Mouse (Mus musculus) ES-CJ7 (cell line): ENCODE results near the gene Zfp292.
"Not testable (repeated sequence)": the region's sequence is repeated elsewhere in the genome, so short reads cannot be mapped to it uniquely, and the experiment has no call there.

Experiments used
- DNase-seq: peaks from one replicate; pipeline ENCODE4 v3.0.0; 2011; ENCODE audit warnings: low read depth, low spot score

The Zfp292 gene

DNA sequence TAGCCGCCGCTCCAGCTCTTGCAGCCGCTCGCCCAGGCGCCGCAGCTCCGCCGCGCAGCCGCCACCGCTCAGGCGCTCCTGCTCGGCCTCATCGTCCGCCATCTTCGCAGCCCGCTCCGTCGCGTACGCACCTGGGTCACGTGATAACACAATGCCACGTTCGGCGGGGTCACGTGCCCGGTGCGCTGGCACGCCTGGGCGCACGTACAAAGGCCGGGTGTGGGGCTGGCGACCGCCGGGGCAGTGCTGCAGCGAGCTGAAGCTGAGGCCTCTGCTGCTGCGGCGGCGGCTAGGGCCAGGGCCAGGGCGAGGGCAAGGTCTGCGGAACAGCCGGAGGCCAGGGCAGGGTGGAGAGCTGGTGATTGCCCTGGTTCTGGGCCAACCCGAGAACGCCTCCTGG, at the start of gene Zfp292:
Gene Zfp292, minus strand, starts transcription at position 143 of the 400 bp plus-strand sequence.
- DNase-seq: peak; percentile 94

DNA sequence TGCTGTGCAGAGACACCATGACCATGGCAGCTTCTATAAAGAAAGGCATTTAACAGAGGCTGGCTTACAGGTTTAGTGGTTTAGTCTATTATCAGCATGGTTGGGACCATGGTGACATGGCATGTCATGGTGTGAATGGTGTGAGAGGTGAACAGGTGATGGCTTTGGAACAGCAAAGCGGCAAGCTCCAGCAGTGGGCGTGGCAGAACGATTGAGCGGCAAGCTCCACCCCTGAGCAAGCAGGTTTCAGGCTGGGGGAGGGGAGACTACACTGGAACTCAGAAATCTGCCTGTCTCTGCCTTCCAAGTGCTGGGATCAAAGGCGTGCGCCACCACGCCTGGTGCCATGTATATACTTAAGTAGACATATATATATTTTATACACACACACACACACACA, 45.6 kb upstream of the Zfp292 start:
- peak; percentile 14 for DNase-seq

DNA sequence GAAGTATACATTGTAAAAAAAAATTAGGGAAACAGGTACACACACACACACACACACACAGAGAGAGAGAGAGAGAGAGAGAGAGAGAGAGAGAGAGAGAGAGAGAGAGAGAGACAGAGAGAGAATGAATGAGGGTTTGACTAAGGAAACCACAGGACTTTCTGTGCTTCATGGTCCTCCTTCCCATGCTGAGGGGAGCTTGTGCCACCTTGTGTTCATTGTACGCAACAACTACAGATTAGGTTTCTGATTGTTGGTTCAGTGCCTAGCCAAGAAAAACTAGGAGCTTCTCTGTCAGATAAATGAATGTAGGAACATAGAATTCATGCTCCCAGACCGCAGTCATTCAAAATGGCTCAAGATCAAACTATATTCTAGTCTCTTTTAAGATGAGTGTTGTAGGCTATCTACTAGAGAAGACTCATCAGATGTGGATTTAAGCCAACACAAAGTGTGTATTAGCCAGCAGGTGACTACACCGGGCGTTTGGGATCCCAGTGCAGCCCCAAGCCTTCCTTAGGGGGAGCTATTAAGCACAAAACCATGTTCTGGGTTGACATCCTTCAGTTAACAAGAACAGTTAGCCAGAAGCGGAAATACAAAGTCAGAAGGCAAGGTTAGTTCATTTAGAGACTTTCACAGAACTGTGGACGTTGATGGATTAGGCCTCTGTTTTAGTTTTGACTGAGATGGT, 39.6 kb upstream of the Zfp292 start:
- DNase-seq: peak; percentile 83

DNA sequence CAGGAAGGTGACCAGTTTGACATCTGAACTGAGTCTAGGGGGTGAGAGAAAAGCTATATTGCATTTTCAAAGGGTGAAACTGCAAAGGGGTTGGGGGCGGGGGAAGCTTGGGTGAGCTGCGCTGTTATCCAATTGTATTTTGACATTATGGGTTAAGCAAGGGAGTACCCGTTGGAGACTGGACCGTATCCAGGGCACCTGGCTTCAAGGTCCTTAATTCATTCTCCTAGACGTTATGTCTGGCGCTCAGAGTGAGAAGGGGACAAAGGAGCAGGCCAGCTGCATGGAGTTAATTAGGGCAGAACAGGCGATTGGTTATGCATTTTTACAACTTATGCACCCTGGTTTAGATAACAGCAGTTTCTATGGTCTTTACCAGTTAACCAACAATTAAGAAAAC, 34.6 kb upstream of the Zfp292 start:
- no peak for DNase-seq

DNA sequence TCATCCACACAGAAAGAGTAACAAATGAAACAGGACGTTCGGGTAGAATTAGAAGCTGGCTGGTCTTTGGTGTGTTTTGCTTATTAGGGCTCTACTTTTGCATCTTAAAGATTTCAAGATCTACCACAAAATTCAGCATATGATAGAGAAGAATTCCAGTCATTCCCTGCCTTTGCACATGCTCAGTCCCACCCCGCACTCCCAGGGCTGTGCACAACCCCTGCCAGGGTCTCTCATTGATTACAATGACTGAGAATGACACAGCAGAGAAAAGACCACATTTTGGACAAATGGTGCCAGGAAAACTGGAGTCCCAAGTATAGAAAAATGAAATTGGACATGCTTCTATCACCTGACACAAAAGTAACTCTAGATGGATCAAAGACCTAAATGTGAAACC, 29.4 kb upstream of the Zfp292 start:
- peak; percentile 46 for DNase-seq

DNA sequence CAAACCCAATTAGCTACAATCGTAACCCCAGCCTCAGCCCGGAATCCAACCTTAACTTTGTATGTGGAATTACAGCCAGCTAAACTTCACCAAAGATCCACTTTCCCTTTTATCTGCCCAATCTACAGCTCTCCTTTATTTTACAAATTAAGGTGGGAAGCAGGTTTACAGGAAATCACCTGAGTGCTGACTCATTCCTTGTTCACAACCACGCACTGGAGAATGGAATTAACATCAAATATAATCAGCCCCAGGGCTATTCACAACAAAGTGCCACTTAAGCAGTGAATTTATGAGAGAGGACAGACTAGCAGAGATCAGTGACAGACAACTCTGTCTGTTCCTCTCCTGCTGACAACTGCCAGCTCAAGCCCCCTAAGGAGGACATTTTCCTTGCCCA, 28.6 kb upstream of the Zfp292 start:
- DNase-seq: peak; percentile 76

DNA sequence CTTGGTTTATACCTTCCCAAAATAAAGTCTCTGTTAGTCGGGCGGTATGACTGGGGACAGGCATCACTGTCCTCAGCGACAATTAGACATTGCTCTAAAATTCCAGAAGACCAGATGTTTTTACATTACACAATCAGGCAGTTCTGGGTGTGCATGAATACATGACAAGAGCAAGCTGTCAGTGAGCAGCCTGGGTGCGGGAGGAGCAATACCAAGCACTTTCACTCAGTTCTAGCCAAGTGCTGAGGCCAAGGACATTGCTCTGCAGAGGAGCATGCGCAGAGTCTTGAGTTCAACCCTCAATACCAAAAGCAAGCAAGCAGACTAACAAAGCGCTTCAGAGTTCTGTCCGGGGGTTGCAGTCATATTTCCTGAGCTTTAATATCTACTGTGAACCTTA, 25.4 kb upstream of the Zfp292 start:
- peak; percentile 24 for DNase-seq

DNA sequence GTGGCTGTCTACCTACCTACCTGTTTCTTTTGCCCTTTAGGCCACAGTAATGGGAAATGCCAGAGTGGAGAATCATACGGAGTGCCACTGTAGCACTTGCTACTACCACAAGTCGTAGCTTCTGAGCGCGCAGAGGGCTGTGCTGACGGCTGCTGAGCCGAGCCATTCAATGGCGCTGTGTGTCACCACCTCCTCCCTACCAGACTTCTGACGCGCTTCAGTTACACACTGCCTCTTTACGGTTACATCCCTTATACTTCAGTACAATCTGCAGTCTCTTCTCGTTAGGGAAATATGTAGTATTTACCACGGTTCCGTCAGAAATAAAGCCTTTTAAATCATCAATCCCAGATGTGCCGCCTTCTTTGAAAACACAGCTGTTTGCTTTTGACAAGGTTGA, 24.3 kb upstream of the Zfp292 start:
- DNase-seq: peak; percentile 63

DNA sequence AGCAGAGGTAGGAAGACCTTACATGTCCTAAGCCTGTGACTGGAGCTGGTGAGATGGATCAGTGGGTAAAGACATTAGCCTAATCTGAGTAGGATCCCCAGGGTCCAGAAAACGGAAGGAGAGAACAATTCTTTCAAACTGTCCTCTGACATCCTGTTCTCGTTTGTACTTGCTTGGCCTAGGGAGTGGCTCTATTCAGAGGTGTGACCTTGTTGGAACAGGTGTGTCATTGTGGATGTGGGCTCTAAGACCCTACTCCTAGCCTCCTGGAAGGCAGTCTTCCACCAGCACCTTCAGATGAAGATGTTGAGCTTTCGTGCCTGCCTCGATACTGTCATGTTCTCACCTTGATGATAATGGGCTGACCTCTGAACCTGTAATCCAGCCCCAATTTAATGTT, 23.4 kb upstream of the Zfp292 start:
- peak; percentile 87 for DNase-seq

DNA sequence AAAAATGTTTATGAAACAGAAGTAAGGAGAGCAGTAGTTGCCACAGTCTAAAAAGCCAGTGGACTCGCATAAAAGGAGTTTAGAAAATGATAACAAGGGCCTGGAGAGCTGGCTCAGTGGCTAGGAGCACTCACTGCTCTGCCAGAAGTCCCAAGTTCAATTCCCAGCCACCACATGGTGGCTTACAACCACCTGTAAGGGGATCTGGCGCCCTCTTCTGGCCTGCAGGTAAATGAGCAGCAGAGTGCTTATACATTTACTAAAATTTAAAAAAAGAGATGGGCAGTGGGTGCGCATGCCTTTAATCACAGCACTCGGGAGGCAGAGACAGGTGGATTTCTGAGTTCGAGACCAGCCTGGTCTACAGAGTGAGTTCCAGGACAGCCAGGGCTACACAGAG, 22.6 kb upstream of the Zfp292 start:
- DNase-seq: peak; percentile 91

DNA sequence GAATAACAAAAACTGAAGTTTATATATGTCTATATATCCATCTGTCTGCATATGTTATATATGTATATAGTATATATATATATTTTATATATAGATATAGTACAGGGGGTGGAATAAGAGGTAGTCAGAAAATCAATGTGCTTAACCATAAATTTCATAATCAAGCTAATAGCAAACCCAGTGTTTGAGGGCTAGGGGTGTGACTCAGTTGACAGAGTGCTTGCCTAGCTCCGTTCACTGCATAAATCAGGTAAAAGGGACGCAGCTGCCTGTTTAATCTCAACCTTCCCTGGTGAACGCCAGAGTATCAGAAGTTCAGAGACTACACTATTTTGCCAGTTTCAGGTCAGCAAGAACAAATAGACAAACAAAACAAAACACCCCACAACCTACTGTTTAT, 18.8 kb upstream of the Zfp292 start:
- DNase-seq: not testable (repeated sequence)

DNA sequence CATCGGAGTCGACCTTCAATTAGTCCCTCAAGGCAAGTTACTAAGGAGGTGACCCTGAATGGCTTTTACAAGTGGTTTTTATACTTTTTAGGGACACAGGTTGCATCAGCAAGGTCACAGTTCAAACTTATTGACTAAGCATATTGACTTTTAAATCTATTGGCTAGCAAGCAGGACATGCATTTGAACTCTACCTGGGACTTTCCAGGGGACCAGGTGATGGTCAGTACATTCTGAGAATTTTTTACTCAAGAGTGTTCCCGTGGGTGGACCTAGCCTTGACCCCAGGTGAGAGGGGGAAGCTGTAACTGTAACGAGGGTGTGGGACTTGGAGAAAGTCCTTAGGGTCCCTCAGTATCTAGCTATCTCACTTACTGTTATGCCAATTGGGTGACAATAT, 18.4 kb upstream of the Zfp292 start:
- no peak for DNase-seq

DNA sequence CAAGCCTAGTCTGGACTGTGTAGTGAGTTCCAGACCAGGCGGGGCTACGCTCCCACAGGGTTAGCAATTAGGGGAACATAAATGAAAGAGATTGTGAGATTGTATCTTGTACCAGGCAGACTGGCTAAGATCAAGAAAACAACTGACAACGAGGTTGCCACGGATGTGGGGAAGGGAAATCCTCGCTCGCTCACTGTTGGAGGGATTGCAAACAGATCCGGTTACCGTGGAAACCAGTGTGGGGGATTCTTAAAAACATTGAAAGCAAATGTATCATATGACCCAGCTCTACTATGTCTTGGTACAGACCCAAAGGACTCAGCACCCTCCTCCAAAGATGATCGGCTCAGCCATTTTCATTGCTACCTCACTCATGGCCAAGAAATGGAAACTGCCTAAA, 17.4 kb upstream of the Zfp292 start:
- DNase-seq: no peak

DNA sequence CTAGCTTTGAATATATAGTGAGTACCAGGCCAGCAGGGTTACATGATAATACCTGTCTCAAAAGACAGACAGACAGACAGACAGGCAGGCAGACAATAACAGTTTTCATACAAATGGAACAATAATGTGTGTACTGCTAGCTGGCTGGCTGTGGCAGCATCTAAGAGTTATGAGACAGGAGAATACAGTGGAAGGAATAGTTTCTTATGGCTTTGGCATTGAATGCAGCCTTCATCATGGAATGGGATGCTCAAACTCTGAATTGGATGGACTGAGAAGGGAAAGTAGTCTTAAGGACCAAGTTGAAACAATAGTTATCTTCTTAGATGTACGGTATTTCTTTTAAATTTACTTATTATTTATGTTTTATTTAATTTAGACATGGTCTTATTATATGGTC, 16.6 kb upstream of the Zfp292 start:
- no peak for DNase-seq

DNA sequence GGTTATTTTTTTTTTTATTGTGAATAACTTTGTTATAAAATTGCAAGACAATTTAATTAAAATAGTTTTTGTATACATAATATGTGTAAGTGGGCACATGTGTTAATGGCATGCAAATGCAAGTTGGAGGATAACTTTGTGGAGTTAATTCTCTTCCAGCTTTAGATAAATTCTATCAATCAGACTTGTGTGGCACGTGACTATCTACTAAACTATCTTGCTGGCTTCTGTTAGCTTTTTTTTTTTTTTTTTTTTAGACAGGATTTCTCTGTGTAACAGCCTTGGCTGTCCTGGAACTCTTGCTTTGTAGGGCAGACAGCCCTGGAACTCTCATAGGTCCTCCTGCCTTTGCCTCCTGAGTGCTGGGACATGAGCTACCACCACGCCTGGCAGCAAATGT, 15.7 kb upstream of the Zfp292 start:
- DNase-seq: no peak

DNA sequence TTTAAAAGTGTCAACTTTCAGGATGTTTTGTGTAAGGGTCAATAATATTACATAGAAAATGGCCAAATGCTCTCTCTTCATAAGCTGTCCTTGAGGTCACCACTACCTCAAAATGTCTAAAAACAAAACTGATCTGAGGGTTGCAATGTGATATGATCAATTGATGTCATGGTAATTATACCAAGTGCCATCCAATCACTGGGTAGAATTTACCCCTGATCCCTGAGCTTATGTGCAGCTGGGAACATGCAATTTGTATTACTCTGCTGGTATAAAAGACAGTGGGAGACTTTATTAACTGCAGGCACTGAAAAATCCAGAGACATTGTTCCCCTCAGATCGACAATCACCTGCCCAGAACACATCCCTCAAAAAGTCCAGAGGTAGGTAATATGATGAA, 10.7 kb upstream of the Zfp292 start, which contains the start of gene Cga:
Gene Cga, plus strand, starts transcription at position 301 of the 400 bp plus-strand sequence.
- DNase-seq: no peak

DNA sequence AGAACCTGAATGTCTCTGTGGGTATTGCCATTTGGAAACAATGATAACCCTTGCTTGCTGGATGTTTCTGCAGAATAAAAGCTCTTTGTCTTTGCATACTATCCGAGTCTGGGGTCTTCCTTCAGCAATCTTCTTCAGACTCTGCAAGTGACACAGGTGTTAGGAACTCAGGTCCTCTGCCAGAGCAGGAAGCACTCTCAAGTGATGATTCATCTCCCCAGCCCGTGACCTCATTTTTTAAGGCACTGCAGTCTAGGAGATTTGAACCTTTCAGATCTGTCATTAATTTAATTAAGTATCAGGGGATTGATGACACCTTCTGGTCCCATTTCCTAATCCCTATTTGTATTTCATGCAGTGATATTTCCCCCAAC, 7.0 kb upstream of the Zfp292 start:
- DNase-seq: no peak

DNA sequence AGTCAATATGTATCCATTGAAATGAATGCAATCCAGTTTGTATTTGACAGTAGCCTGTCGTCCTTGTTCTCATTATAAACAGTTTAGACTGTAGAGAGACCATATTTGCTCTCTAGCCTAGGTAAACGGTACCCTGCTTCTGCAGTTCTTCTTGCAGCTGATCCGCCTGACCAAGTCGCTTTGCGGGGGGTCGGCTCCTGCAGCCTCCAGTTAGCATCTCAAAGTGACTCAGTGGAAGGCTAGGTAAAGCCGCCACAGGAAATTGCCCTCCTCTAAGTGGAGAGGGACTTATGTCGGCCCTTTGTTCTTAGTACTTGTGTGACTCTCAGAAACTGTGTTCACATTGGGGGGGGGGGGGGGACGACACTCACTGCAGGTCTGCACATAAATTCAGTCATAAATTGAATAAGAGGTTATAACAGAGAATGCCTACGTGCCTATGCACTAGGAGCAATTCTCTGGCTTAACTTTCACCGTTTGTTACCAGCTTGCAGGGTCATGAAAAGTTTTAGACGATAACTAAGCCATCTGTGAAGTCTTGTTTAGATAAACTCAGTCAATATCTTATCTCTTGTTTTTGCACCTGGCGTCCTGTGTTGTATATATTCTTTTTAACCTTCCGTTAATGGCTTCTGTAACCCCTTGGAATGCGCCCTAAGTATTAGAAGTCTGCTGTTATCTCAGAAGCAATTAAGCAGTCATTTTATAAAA, 6.5 kb upstream of the Zfp292 start:
- DNase-seq: peak; percentile 64

DNA sequence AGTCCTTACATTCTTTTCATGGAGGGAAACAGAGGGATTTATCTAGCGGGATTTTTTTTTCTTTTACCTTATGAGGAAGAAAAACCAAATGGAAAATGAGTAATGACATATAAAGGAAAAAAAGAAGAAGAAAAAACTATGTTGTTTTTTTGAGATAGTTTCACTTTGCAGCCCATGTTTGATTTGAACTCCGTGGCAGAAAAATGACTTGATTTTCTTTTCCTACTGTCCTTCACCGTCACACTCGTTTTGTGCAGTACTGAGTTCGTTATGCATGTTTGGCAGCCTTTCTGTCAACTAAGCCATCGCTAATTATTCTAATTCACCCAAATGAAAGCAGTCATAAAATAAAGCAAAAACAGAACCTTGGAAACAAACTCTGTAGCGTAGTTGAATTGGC, 4.5 kb upstream of the Zfp292 start:
- no peak for DNase-seq

DNA sequence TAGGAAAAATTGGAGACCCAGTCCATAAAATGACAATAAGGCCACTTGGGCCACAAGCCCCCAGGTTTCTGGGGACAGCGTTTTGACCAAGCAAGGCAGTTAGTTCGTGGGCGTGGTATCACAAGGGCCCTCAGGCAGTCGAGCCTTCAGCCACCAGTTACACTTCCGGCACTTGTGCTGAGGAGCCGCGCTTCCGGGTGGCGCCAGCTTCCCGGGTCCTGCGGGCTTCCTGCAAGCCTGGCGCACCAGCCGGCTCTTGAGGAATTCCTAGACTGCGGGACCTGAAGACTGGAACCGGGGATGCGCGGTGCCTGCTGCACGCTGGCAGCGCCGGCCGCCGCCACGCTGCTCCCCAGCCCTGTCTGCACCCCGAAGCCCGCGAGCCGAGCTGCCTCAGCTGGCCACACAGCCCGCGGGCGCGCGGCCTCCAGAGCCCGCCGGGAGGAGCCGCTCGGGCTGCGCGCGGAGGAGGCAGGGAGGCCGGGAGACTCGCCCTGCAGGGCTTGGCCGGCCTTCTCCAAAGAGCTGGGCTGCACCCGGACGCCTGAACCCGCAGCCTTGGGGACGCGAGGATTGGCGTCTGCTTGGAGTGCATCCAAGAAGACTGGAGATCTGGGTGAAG, 3.8 kb upstream of the Zfp292 start:
- DNase-seq: peak; percentile 90

DNA sequence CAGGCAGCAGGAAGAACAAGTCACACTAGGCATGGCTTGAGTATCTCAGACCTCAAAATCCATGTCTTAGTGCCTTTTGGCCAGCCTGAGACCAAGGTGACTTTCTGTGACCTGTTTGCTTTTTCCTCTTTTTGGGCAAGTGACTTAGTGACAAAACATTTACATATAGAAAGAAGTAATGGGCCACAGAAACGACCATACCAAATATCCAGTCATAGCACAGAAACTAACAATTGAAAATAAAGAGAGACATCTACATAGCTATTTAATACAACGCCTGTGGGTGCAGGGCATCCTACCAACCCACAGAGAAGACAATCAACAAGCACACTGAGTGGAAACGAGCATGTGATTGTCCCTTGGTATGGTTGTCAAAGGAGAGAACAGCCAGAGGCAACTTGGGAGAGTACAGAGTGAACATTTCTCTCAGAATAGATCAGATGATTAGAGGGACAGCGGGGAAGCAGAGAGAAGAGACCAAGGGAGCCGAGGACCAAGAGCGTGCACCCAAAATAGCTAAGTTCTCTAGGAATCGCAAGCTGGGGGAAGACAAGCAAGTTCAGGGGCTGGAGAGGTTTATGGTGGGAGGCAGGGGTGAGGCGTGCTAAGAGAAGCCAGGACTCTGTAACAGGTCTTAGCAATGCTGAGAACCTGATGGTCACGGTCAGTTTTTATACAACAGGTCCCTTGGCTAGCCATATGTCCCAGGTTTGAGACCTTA, 3.0 kb upstream of the Zfp292 start:
- peak; percentile 64 for DNase-seq

DNA sequence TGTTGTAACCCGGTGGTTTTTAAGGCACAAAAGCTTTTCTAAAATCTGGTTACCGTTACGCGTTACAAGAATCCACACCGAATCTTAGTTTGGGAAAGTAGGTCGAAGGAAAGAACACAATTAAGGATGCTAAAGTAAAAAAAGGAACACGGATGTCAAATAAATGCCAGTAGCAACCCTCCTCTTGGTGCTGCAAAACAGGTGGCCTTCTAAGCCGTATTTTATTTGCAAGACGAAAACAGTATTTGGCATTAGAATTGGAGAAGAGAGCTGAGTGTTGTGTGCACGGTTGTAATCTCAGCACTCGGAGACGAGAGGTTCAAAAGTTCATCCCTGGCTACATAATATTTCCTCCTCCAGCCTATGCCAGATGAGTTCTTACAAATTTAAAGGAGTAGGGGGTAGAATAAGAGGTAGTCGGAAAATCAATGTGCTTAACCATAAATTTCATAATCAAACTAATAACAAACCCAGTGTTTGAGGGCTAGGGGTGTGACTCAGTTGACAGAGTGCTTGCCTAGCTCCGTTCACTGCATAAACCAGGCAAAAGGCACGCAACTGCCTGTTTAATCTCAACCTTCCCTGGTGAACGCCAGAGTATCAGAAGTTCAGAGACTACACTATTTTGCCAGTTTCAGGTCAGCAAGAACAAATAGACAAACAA, 738 bp upstream of the Zfp292 start:
- DNase-seq: no peak
